9 mouse cellular contexts compared by ENCODE assay signal in genomic region chr4:155552917-155553532, GRCm38 (mm10).
"Had no signal": no experiment of that assay in that cellular context is flagged by ENCODE, and none has a peak within 500 bp of the region (broad histone marks: within the 10 kb centered on the region; RNA-seq: fewer than 3 reads in every experiment).

No protein-coding gene starts in this region.

- ATAC-seq: midbrain, embryonic 16.5 days had no signal

- DNase-seq: kidney, postnatal 36 days; layer of hippocampus, adult 9-11 months; layer of hippocampus, postnatal 36 days; left cerebral cortex, postnatal 4 days; lung, adult 18-20 months; right cerebral cortex, postnatal 14 days; thymus, adult 2 months; thymus, postnatal 25 days had no signal
